Mouse (Mus musculus) adrenal gland, postnatal 14 days (tissue): ENCODE measurements at regions not wholly inside any gene's neighbourhood (a gene's known extent, or its start where the extent isn't known, plus 50 kb on each side); places are given as distances from the start of the nearest gene placed in this dataset.
"Not testable (repeated sequence)": the region's sequence is repeated elsewhere in the genome, so short reads cannot be mapped to it uniquely, and the experiment has no call there.

Experiments used
- DNase-seq: peaks from one replicate; pipeline ENCODE4 v3.0.0; 2021; ENCODE audit warnings: mixed read lengths

DNA sequence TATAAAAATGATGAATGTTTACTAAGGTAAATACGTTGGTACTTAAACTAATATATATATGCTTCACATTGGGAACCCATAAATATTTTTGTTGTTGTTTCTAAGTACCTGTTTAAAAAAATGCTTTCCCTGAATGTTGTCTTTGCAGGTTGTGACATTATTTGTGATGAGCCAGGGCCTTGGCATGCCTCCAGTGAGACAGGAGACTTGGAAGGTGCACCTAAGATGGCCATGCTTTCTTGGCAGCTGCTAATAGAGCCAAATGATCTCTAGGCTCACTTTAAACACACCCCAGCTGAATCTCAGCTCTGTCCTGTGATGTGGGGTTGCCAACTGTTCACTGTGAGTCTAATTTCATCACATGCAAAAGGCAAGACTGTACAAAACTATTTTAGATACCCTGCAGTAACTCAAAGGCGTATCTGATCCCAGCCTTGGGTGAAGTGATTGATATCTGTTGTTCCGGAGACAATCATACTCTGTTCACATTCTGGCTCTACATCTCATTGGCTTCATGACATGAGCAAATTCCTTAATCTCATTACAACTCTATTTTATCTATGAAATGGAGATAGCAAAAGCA is 197.8 kb upstream of the P2ry1 start:
- no peak for DNase-seq

GRCm38 (mm10) chr3:60811924-60812323 is 190.7 kb upstream of the P2ry1 start:
- DNase-seq = no peak

GRCm38 (mm10) chr3:60813485-60813884 is 189.1 kb upstream of the P2ry1 start:
- DNase-seq = no peak

GRCm38 (mm10) chr3:60819684-60820281 is 182.8 kb upstream of the P2ry1 start:
- no peak for DNase-seq

GRCm38 (mm10) chr3:60821463-60821862 is 181.1 kb upstream of the P2ry1 start:
- DNase-seq = no peak

DNA sequence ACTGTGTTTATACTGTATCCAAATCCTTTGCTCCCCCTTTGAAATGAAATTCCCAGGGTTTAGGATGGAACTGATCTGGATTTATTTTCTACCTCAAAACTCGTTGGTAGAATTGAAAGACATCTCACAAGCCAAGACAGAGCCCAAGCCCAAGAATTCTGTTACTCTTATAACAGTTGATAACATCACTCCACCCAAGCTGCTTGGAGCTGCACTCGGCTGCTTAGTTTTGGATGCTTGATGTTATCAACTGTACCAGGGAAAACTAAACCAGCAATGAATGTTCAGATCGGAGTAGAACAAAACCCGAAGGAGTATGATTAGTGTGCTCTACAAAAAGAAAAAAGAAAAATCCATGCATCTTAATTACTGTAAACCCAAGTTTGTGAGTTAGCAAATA is 175.8 kb upstream of the P2ry1 start:
- no peak for DNase-seq

- no peak for DNase-seq
Measured at GRCm38 (mm10) chr3:60832385-60832784, 170.2 kb upstream of the P2ry1 start.

DNA sequence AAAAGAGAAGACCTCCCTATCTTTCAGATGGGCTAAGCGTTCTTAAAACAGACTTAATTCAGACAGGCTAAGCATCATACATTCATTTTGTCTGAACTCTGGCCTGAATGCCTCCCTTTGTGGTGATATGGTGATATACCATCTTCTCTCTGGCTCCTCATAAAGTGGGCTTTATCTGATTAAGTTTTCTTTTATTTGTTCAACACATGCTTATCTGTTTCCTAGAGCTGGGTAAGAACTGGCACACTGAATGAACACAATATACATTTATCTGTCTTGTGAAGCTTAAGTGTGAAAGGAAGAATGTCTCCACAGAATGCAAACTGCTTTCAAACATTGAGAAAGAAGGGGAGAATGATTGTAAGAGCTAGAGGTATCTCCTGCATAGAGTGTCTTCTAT is 160.7 kb upstream of the P2ry1 start:
- no peak for DNase-seq

- no peak for DNase-seq
Measured at GRCm38 (mm10) chr3:60845293-60845692, 157.3 kb upstream of the P2ry1 start.

DNA sequence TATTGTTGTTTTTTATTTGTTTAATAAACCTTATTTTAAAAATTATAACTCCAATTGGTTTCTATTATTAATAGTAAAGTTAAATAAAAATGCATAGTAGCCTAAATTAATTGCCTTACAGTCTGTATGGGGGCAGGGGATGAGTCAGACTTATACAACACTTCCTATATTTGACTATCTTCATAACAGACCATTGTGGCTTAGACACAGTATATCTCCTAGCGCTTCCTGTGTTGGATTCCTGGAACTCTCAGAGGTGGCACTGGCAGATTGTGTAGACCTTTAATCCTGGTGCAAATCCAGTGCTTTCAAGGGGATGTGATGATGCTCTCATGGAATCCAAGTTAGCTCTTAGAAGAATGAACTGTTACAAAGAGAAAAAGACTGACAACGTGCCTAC is 154.2 kb upstream of the P2ry1 start:
- no peak for DNase-seq

- no peak for DNase-seq
Measured at GRCm38 (mm10) chr3:60853773-60854172, 148.8 kb upstream of the P2ry1 start.

DNA sequence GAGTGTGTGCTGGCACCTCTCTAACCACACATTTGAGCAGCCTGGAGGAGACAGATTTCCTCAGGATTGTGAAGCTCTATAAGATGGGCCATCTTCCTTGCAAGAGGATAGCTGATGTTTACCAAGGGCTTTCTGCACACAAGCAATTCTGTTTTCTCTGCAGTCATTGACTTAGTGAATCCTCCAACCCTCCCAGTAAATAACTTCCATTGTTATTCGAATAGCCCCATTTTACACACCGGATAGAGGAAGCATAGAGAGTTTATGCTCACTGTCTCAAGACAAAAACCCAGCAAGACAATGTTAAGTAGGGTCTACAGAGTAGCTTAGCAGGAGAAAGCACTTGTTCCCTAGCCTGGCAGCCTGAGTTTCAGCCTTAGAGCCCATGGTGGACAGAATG is 146.9 kb upstream of the P2ry1 start:
- DNase-seq = no peak

DNA sequence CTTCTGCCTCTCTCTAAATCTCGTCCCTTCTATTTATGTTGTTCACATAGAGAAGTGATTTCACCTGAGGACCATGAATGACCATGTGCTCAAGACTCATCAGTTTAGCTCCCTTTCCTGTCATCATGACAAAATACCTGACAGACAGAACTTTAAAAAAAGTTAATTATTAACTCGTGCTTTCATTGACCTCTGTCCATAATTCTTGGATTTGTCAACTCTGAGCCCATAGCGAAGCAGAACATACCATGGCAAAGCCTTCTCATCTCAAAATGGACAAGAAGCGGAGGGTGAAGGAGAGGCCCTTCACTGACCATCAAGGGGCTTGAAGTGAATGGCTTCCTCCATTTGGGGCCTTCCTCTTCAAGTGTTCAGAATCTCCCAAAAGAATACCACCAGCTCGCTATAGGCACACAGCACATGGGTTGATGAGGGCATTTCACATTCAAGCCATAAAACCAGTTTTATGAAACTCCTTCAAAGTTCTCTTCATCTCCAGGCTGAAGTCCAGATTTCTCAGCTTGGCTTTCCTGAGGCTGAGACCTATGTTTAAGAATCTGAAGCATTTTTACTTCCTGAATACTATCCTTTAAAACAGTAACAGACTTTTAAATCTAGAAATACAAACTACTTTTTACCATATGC is 144.0 kb upstream of the P2ry1 start:
- no peak for DNase-seq

DNA sequence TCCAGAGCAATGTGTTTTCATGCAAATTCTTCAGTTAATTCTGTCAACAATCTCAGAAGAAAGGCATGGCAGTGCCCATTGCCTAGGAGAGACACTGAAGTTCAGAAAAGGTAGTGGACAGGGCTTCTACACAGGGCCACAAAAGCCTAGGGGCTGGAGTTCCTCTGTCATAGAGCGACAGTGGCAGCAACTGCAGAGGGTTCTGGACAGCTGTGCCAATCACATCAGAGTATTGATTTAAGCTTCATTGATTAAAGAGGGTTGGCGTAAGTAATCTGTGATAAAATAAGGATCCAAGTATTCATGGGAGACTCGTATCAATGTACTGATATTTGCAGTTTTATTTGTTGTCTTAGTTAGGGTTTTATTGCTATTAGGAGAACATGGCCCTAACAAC is 143.5 kb upstream of the P2ry1 start:
- DNase-seq = no peak

GRCm38 (mm10) chr3:60876858-60877257 is 125.7 kb upstream of the P2ry1 start:
- not testable (repeated sequence) for DNase-seq

- no peak for DNase-seq
Measured at GRCm38 (mm10) chr3:60878880-60879279, 123.7 kb upstream of the P2ry1 start.

DNA sequence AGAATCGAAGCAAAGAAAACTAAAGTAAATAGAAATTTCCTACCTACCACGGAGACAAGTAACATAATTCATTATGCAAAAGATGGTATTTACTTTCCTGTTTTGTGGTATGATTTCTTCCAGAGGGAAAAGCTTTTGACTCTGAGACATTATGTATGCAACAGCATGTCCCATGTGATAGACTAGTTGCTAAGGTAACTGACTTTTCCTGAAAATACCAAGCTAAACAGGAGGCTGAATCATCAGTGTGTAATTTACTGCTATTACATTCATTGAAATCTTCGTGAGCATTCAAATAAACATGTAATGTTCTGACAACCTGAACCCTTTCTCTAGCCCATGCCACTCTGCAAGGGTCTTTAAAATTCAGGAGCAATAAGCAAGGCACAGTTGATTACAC is 118.6 kb upstream of the P2ry1 start:
- DNase-seq = no peak

DNA sequence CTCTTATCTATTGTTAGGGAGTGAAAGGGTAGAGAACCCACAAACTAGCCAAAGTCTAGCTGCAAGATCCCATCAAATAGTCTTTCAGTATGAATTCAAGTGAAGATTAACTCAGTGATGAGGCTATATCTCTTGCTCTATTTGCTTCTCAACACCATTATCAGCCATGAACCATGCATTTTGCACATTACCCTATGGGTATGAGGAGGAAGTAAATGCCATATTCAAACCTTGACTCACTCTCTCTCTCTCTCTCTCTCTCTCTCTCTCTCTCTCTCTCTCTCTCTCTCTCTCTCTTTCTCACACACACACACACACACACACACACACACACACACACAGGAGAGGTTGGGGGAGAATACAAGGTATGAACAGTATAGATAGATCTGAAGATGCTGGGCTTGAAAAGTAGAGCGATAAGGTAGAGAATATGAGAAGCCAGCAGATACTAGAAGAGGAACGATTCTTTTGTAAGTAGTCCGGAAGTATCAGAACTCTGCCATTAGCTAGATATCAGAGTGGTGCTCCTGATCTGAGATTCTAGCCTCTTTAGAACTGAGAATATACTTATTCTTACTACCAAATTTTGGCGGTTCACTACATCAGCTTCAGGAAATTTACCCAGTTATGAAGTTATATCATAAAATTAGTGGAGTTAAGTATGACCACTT is 113.3 kb upstream of the P2ry1 start:
- DNase-seq = no peak

DNA sequence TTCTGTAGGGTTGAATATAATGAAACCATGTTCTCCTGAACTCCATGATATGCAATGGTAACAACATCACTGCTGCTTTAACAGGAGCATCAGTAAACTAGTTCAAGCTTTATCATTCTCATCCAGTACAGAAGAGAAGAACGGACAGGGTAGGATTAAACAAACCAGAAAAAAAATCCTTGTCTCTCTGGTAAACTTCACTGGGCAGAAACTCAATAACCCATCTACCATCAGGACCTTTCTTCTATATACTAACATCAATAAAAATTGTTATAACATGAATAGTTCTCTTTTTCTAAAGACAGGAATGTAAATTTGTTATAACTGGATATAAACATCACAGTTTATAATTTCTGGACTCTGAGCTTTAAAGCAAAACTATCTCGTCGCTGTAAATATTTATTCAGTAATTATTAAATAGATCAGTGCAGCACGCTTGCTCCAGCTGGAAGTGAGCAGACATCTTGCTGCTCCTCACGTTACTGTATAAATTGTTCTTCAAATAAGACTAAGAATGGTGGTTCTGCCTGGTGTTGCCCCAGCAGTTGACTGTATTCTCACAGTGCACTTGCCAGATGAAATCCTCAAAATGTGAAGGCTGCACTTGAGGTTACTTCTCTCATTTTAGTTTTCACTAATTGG is 104.8 kb upstream of the P2ry1 start:
- DNase-seq = no peak

DNA sequence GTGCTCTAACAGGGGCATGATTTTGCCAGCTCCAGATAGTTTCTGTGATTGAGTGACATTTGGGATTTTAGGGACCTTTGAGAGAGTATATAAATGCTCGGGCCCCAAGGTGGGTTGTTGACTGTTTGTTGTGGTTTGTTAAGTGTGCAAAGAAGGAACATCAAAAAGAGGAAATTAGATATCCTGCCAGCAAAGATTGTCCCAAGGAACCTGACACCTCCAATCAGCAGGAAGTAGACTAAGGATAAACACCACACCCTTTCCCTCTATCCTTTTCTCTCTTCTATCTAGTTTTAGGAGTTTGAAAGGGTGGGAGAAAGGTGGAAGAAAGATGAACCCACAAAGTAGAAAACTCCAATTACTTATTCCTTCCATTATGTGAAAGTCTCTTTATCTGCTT is 103.9 kb upstream of the P2ry1 start:
- no peak for DNase-seq

GRCm38 (mm10) chr3:60901571-60901970 is 101.0 kb upstream of the P2ry1 start:
- DNase-seq = no peak

DNA sequence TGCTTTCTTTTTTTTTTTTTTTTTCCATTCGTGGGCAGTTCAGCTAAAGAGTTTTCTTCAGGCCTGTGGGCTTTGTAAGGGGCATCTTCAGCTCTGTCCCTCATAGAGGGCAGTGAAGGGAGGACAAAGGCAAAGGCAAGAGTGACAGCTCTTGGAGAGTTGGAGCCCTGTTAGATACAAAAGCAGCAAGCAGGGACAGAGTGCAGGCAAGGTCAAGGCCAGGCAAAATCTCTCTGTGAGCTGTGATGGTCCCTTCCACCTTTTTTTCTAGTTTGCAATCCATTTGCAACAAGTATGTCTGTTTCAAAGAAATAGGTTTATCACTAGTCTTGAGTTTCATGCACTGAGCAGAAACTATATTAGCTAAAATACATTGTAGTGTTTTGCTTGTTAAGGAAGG is 86.2 kb upstream of the P2ry1 start:
- no peak for DNase-seq

GRCm38 (mm10) chr3:60917271-60917670 is 85.3 kb upstream of the P2ry1 start:
- DNase-seq = no peak
